Mouse (Mus musculus) kidney, adult 2 months (tissue): ENCODE results near the gene Gbp6. TPM values are rescaled to one million over a fixed set of nuclear protein-coding genes. Genes with fewer than 3 reads are reported as not detected.
"Not testable (repeated sequence)": the region's sequence is repeated elsewhere in the genome, so short reads cannot be mapped to it uniquely, and the experiment has no call there.

Experiments
- DNase-seq: peaks from one replicate; pipeline ENCODE4 v3.0.0; 2021
- H3K27ac ChIP-seq: fragments of 200-500 bp; 2 replicates; pipeline ENCODE4 v1.5.1; 2012; ENCODE audit warnings: low read depth, low read length, control low read depth, inconsistent platforms; ENCODE audit not compliant: insufficient read depth
- H3K27me3 ChIP-seq: fragments of 200-500 bp; replicated peaks from 2 replicates; pipeline ENCODE4 v1.6.1; 2012; ENCODE audit warnings: mild to moderate bottlenecking, moderate library complexity, low read length, inconsistent platforms; ENCODE audit not compliant: control insufficient read depth, insufficient read depth
- H3K36me3 ChIP-seq: fragments of 200-500 bp; 2 replicates; pipeline ENCODE4 v1.6.1; 2012; ENCODE audit warnings: mild to moderate bottlenecking, moderate library complexity, low read length, inconsistent platforms; ENCODE audit not compliant: control insufficient read depth, insufficient read depth
- H3K4me1 ChIP-seq: fragments of 200-500 bp; 2 replicates; pipeline ENCODE4 v1.6.1; 2011; ENCODE audit warnings: low read length; ENCODE audit not compliant: control insufficient read depth, insufficient read depth
- H3K4me3 ChIP-seq: fragments of 200-500 bp; 2 replicates; pipeline ENCODE4 v1.5.1; 2011; ENCODE audit warnings: mild to moderate bottlenecking, low read depth, low read length, control low read depth; ENCODE audit not compliant: insufficient read depth
- CTCF ChIP-seq: fragments of 200-500 bp; conservative IDR thresholded peaks from 2 replicates; pipeline ENCODE4 v1.5.1; 2011; ENCODE audit warnings: low read depth, mild to moderate bottlenecking, control low read depth, low read length, moderate library complexity, mixed read lengths; ENCODE audit not compliant: insufficient read depth, insufficient read length
- POLR2A ChIP-seq: fragments of 200-500 bp; IDR thresholded peaks from one replicate; pipeline ENCODE4 v1.6.1; 2011; ENCODE audit warnings: low read depth, low read length, control low read depth
- WGBS: fragments of 180-500 bp; shearing (Covaris S2); methylation state at CpG from one replicate; pipeline ENCODE4 v1.1.7; 2018; 5-methylcytosine and 5-hydroxymethylcytosine counted together
- polyA plus RNA-seq: library from polyadenylated mRNA; depleted of rRNA; stranded (reverse); fragments of >200 nt; gene quantifications from 2 replicates; pipeline ENCODE4 v1.2.3, GENCODE M21; 2012

The Gbp6 gene
- polyA plus RNA-seq, 1 experiment = 4.2 TPM

- Histone ChIP-seq H3K4me1 (no peaks in the 10 kb centered on the region), H3K27me3 (no peaks in the 10 kb centered on the region), H3K4me3 (no peak overlapping the region), H3K27ac (no peak overlapping the region; the same call in 1 of the 2 replicates), H3K36me3 (no peaks in the 10 kb centered on the region)
- 50% methylated on average over 4 of the region's 4 CpGs for WGBS
- TF ChIP-seq POLR2A (no peak), CTCF (no peak)
- DNase-seq = peak; percentile 76
Observed at GRCm38 (mm10) chr5:105301963-105302362, 8.5 kb upstream of the Gbp6 start.

GRCm38 (mm10) chr5:105301531-105301930, 8.0 kb upstream of the Gbp6 start:
- no peak overlapping the region for H3K4me3 ChIP-seq
- no peak for TF ChIP-seq CTCF
- no peak for TF ChIP-seq POLR2A
- no peaks in the 10 kb centered on the region for H3K27me3 ChIP-seq
- no peaks in the 10 kb centered on the region for H3K4me1 ChIP-seq
- peak overlapping the region; percentile 22; the same call in 1 of the 2 replicates for H3K27ac ChIP-seq
- DNase-seq = peak; percentile 67
- H3K36me3 ChIP-seq = no peaks in the 10 kb centered on the region
- WGBS = 16% methylated on average over 2 of the region's 2 CpGs

DNA sequence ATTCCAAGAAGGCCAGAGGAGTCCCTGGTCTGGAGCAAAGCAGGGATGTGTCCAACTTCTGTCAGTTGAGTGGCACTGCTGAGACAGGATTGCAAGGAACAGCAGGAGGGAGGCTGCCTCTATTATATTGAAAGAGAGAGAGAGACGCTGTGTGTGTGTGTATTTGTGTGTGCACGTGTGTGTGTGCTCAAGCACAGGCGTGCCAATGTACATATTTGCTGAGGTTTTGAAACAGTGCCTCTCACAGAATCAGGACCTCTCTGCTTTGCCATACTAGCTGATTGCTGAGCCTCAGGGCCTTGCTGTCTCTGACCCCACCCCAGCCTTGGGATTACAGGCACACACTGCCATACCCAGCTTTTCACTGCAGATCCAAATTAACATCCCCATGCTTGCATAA, 2.2 kb upstream of the Gbp6 start:
- TF ChIP-seq POLR2A (no peak), CTCF (no peak)
- 93% methylated on average over 3 of the region's 3 CpGs for WGBS
- no peak overlapping the region for H3K27ac ChIP-seq
- H3K4me3 ChIP-seq = no peak overlapping the region
- no peaks in the 10 kb centered on the region for H3K27me3 ChIP-seq
- H3K4me1 ChIP-seq = peaks cover 4% of the 10 kb centered on the region; the same call in 1 of the 2 replicates
- no peak for DNase-seq
- no peaks in the 10 kb centered on the region for H3K36me3 ChIP-seq

DNA sequence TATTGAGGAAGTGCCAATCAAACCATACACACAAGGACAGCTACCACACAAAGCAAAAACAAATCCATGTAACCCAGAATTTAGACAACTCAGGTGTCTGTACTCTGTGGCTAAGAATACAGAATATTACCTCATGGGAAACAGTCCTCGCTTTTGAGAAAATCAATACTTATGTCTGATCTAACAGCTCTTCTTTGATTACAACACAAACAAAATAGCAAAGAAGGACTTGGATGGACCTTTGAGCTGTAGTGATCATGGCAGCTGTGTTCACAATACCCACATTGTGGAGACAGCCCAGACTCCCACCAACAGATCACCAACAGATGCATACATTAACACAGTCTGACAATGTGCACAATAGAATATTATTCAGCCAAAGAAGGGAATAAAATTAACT, 1.0 kb downstream of the Gbp6 start:
- WGBS = 100% methylated on average over 1 of the region's 1 CpGs
- TF ChIP-seq CTCF = no peak
- TF ChIP-seq POLR2A = no peak
- Histone ChIP-seq H3K4me1 (peaks cover 4% of the 10 kb centered on the region; the same call in 1 of the 2 replicates), H3K27me3 (no peaks in the 10 kb centered on the region), H3K4me3 (no peak overlapping the region), H3K36me3 (no peaks in the 10 kb centered on the region), H3K27ac (no peak overlapping the region)
- DNase-seq = no peak

- DNase-seq, H3K4me1 ChIP-seq: not testable (repeated sequence)
- WGBS = 91% methylated on average over 3 of the region's 3 CpGs
Observed at GRCm38 (mm10) chr5:105290921-105291320, 2.6 kb downstream of the Gbp6 start.

DNA sequence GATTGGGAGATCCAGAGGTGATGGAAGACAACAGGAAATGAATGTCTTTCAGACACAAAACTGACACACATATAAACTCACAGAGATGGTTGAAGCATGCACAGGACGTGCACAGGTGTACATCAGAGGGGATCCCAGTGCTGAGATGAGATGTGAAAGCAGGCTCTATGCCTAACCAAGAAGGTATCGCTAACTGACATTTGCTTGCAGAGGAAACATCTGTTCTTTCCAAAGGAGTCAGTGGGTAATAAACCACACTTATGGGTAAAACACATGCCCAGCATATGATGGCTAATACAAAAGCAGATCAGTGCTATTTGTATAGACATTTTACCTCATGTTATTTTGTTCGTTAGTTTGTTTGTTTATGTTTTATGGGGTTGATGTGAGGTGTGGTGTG, 32.8 kb downstream of the Gbp6 start:
- H3K27ac ChIP-seq, H3K4me1 ChIP-seq, DNase-seq, H3K36me3 ChIP-seq, H3K27me3 ChIP-seq, H3K4me3 ChIP-seq: not testable (repeated sequence)
- 100% methylated on average over 1 of the region's 3 CpGs for WGBS

More at GRCm38 (mm10) chr5:105290921-105291320, 2.6 kb downstream of the Gbp6 start:
- not testable (repeated sequence) for H3K27ac ChIP-seq, H3K36me3 ChIP-seq, H3K4me3 ChIP-seq, H3K27me3 ChIP-seq

- Histone ChIP-seq H3K27me3 (no peaks in the 10 kb centered on the region), H3K36me3 (no peaks in the 10 kb centered on the region), H3K4me1 (no peaks in the 10 kb centered on the region), H3K4me3 (no peak overlapping the region), H3K27ac (no peak overlapping the region)
- no peak for DNase-seq
- TF ChIP-seq CTCF (no peak), POLR2A (no peak)
Observed at GRCm38 (mm10) chr5:105252491-105252890, 41.0 kb downstream of the Gbp6 start.

GRCm38 (mm10) chr5:105244741-105245140, 48.8 kb downstream of the Gbp6 start:
- not testable (repeated sequence) for H3K4me3 ChIP-seq, H3K27me3 ChIP-seq, H3K36me3 ChIP-seq, DNase-seq, H3K27ac ChIP-seq, H3K4me1 ChIP-seq
- 71% methylated on average over 3 of the region's 3 CpGs for WGBS

GRCm38 (mm10) chr5:105240982-105241381, 52.5 kb downstream of the Gbp6 start:
- not testable (repeated sequence) for DNase-seq, H3K4me3 ChIP-seq
- WGBS = 65% methylated on average over 5 of the region's 5 CpGs

GRCm38 (mm10) chr5:105239483-105240047, 53.9 kb downstream of the Gbp6 start, which contains the start of gene Gbp10:
Gbp10 (minus strand) TSS chr5:105239533.
- DNase-seq = peak; percentile 52
- not testable (repeated sequence) for H3K4me3 ChIP-seq, H3K27me3 ChIP-seq, H3K4me1 ChIP-seq, H3K36me3 ChIP-seq
- H3K27ac ChIP-seq = peak within 1 kb of the TSS; percentile 20; the same call in 1 of the 2 replicates

More at GRCm38 (mm10) chr5:105240982-105241381, 52.5 kb downstream of the Gbp6 start:
- H3K36me3 ChIP-seq, H3K27ac ChIP-seq, H3K27me3 ChIP-seq, H3K4me1 ChIP-seq: not testable (repeated sequence)

DNA sequence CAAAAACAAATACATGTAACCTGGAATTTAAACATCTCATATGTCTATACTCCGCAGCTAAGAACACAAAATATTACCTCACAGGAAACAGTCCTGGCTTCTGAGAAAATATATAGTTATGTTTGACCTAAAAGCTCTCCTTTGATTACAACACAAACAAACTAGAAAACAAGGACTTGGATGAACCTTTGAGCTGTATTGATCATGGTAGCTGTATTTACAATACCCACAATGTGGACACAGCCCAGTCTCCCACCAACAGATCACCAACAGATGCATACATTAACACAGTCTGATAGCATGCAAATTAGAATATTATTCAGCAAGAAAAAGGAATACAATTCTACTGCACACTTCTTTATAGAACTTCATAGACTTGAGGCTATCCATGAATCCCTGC, 55.1 kb downstream of the Gbp6 start:
- not testable (repeated sequence) for H3K36me3 ChIP-seq, DNase-seq, H3K27ac ChIP-seq, H3K4me3 ChIP-seq, H3K4me1 ChIP-seq, H3K27me3 ChIP-seq
- WGBS = 68% methylated on average over 1 of the region's 1 CpGs
